Mouse (Mus musculus) layer of hippocampus, adult 18-20 months (tissue): Measurements from ENCODE around the gene Gm49661. TPM values are rescaled to one million over a fixed set of nuclear protein-coding genes. Genes with fewer than 3 reads are reported as not detected.

Source experiments
- DNase-seq, 2 experiments: peaks; one replicate each; pipeline ENCODE4 v3.0.0; 2022; ENCODE audit warnings: low spot score in 2 of 2
- total RNA-seq, 2 experiments: library from RNA; stranded (reverse); gene quantifications; 2 replicates each; pipeline ENCODE4 v1.2.3; 2021

Gene Gm49661
- total RNA-seq, 2 experiments from 2014 or later, result not detected

- DNase-seq, result no peak
These were observed 1.5 kb downstream of the Gm49661 start for GRCm38 (mm10) chr8:84967532-84968304.

- DNase-seq, result no peak
These were observed 2.6 kb downstream of the Gm49661 start for GRCm38 (mm10) chr8:84966603-84967002.

DNA sequence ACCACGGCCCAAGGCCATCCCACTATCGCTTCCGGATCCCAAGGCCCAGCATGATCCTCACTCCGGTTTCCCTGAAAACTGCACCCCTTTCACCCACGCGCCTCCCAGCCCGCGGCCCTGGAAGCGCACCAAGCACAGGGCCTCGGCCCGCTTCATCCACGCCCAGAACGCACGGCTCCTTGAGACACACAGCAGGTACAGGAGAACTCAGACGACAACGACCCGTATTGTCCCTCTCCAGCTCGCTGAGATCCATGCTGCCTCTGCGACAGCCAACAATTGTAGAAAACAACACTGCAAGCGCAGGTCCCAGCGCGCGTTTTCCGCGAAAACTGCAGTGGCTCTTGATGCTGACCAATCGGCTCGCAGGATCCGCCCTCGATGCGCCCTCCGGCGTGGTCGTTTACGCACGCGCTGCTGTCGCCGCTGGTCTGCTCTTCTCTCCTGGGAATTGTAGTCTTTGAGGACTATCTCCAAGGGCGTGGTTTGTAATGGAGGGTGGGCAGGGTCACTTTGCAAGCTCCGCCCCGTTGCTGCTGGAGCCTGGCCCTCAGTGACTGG lies 3.4 kb downstream of the Gm49661 start:
- peak; percentile 93 to 97 for DNase-seq

- no peak for DNase-seq
These were observed 5.3 kb downstream of the Gm49661 start for GRCm38 (mm10) chr8:84963952-84964351.

GRCm38 (mm10) chr8:84959811-84960210 lies 9.4 kb downstream of the Gm49661 start:
- DNase-seq, result no peak

GRCm38 (mm10) chr8:84956768-84957167 lies 12.5 kb downstream of the Gm49661 start:
- peak in 1 of 2 experiments; percentile 81 for DNase-seq

DNA sequence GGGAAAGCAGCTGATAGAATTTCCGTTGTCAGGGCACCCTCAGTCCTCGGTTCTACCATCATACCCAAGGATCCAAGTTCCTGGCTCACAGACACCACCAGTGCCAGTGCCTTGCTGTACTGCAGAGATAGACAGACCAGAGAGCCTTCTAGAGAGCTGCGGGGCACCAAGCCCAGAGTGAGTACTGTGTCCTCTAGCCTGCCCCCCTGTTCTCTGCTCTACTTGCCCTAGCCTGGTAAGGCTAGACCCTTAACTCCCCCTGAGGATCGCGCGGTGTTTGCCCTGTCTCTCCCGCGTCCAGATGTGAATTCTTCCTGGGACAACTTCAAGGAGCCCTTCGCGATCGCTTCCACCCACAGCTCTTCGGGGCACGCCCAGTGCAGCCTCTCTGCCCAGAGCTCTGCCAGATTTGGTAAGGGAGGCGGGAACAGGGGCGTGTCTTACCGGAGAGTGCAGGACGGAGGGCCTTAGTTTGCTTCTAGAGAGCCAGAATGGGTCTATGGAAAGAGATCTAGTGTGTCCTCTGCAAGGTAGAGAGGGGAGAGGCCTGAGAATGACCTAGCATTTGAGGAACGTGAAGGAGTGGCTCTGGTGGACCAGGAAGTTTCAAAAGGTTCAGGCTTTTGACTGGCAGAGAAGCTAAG lies 16.5 kb downstream of the Gm49661 start:
- no peak for DNase-seq

DNA sequence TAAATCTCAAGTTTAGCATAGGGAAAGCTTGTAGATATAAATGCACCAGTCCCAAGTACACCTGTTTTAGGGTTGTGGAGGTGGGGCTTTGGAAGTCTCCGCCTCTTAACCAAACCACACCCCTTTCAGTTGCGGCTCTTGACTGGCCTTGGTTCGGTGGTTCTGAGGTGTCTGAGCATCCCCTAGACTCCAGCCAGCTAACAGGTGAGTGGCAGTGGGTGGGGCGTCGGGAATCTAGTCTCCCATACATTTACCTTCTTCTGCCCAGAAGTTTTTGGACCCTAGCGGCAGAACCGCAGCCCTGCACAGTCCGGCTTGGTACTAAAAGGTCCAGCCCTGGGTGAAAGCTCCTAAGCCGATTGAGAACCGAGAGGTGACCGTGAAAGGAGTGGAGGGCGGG lies 19.5 kb downstream of the Gm49661 start:
- no peak for DNase-seq

- no peak for DNase-seq
These were observed 22.0 kb downstream of the Gm49661 start for GRCm38 (mm10) chr8:84947241-84947545.

- no peak for DNase-seq
These were observed 22.5 kb downstream of the Gm49661 start, which contains the start of gene Rtbdn for GRCm38 (mm10) chr8:84946528-84947240. Gene Rtbdn, plus strand, starts transcription at chr8:84946991.

DNA sequence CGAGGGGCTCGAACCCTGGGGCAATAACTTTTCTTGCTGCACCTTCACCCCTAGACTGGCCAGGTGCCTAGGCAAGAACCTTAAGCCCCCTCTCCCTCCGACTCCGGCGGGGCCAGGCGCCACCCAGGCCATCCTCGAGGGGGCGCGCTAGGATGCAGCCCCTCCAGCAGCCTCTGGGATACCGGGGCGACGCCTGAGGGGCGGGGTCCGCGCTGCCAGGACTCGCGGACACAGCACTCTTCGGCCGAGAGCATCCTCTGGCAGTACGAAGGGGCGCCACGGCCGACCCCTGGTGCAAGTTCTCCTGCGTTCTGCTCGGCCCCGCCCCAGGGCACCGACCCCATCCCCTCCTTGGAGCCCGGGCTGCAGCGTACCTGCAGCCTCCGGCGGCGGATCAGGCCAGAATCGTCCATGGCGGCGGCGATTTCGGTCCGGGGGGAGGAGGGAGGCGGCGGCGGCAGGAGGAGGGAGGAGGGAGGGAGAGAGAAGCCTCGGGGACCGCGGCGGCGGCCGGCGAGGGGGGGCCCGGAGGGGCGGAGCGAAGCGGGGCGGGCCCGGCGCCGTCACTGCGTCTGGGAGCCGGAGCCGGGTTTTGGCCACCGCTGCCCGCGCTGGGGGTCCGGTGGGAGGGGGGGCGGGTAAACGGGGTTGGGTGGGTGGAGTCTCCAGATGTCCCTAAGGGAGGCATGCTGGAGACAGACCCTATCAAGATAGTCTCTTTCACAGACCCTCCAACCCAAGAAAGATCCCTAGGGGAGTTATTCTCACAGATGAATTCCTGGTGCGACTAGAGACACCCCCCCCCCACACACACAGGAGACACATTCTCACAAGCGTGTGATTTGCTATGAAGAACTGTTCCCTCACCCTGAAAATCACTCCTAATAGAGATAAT lies 23.4 kb downstream of the Gm49661 start:
- DNase-seq, result no peak

- peak; percentile 61 to 62 for DNase-seq
These were observed 24.0 kb downstream of the Gm49661 start for GRCm38 (mm10) chr8:84945235-84945632.

DNA sequence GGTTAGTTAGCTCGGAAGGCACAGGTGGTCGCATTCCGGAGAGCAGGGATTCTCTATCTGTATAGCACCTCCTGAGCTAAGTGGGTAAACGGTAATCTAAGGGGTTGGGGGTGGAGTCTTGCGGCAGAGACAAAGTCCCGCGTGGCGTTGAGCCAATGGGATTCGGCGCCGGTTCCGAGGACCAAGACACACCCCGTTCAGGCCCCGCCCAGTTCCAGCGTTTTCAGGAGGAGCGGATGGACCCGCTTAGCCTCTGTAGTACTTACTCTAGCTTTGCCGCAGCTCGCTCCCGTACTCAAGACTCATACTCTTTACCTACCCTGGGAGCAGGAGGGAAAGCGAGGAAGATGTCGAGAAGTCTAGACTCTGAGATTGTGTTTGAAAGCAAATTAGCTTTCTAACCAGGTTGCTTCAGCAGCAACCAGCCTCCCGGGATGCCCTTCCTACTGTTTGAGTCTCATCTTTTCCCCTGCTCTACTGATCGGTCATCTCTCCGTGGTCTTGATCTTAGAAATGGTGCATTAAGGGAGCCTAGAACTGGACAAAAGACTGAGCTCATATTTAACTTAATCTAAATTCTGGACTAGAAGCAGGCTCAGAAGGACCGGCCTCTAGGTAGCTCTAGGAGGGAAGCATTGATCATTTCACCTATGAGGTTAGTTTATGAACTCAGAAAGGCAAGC lies 24.6 kb downstream of the Gm49661 start:
- DNase-seq, result peak in 1 of 2 experiments; percentile 53

- no peak for DNase-seq
These were observed 25.5 kb downstream of the Gm49661 start for GRCm38 (mm10) chr8:84943699-84944098.

DNA sequence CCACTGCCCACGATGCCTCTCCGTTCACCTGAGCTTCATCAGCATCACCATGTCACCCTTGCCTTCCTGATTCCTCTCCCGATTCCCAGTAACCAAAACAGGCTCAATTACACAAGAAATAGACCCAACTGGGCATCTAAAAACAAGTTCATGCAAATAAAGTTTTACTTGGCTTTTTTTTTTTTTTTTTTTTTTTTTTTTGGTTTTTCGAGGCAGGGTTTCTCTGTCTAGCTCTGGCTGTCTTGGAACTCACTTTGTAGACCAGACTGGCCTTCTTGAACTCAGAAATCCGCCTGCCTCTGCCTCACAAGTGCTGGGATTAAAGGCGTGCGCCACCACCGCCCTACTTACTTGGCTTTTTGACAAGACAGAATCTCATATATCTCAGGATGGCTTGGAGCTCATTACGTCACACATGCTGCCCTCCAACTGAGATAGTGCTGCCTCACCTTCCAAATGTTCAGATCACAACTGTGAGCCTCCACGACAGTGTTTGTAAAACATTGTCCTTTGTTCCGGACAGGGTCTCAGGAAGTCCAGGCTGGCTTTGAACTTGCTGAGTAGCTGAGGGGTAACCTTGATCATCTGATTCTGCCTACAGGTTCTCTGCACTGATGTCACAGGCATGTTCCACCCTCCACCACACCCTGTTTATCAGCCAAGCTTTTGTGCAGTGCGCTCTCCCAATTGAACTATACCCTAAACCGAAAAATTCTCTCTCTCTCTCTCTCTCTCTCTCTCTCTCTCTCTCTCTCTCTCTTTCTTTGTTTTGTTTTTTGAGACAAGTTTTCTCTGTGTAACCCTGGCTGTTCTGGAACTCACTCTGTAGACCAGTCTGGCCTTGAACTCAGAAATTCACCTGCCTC lies 31.4 kb downstream of the Gm49661 start:
- no peak for DNase-seq

DNA sequence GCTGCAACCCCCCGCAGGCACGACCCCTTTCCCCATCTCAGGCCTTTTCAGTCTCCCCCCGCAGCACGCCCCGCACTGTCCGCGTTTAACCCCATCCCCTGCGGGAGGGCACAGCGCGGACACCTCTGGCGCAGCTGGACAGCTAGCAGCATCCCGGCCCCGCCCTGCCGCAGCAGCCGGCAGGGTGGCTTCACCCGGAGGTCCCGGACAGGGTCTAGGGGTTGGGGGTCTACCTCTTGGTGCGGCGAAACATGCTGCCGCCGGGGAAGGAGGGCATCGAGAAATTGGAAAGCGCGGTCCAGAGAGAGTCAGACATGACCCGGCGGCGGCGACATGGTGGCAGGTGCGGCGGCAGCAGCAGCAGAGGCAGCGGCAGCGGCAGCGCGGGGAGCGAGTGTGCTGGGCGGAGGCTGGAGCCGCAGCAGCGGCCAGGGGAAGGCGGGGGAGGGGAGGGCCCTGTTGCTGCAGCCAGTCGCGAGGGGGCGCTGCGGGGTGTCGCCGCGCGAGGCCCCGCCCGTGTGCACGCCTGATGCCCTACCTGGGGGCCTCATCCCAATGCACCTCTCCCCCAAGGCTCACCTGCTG lies 32.2 kb downstream of the Gm49661 start, which contains the start of gene Mast1:
TSS of gene Mast1 (minus strand) at position 398 of the 585 bp plus-strand sequence.
- DNase-seq, result peak; percentile 61 to 75

GRCm38 (mm10) chr8:84936041-84936961 lies 32.9 kb downstream of the Gm49661 start:
- peak in 1 of 2 experiments; percentile 22 for DNase-seq

DNA sequence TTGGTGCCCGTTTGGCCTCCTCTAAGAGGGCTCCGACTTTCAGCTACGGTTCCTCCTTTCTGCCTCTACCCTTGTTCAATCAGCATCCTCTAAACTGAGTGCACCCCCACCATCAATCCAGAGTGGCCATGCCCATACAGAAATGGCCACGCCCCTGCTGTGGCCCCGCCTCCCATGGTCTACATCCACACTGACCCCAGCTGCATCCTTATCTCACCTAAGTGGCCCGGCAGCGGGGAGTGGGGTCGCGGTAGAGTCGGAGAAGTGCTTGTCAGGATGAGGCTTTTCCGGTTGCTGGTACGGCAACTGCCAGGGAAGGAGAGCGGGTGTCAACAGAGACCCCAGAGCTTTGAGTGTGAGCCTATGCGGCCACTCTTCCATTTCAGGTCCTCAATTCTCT lies 33.7 kb downstream of the Gm49661 start:
- DNase-seq, result no peak
